Mouse (Mus musculus) adrenal gland, adult 8-10 months (tissue): ENCODE measurements around the gene Tymp. TPM values are rescaled to one million over a fixed set of nuclear protein-coding genes. Genes with fewer than 3 reads are reported as not detected.

Experiments
- DNase-seq: peaks from one replicate; pipeline ENCODE4 v3.0.0; 2022
- total RNA-seq, 4 experiments: library from RNA; stranded (reverse); gene quantifications; 2 replicates each; pipeline ENCODE4 v1.2.4; 2022

Tymp gene
- total RNA-seq, 4 experiments from 2014 or later, result 0.22 to 0.73 (median 0.51) TPM

- DNase-seq, result no peak
Observed at GRCm38 (mm10) chr15:89326441-89326840, 50.4 kb downstream of the Tymp start.

GRCm38 (mm10) chr15:89323656-89324055 lies 53.2 kb downstream of the Tymp start:
- no peak for DNase-seq

- no peak for DNase-seq
Observed at GRCm38 (mm10) chr15:89322670-89323522, 53.9 kb downstream of the Tymp start, which contains the start of gene Adm2. Gene Adm2, plus strand, starts transcription at chr15:89322720.

Other genes with a start within 250 kb of the Tymp start
- 10 to 100 TPM; 13.2 to 23.1 (median 18.0) TPM for gene Hdac10, start 248.3 kb downstream of the Tymp start, total RNA-seq
- 10 to 100 TPM; 10.5 to 22.7 (median 14.3) TPM for gene Mapk12, start 236.3 kb downstream of the Tymp start, total RNA-seq
- 1 to 10 TPM; 4.6 to 7.7 (median 6.3) TPM for gene Mapk11, start 227.4 kb downstream of the Tymp start, total RNA-seq
- 100 to 1,000 TPM; 153 to 177 (median 157) TPM for gene Plxnb2, start 196.3 kb downstream of the Tymp start, total RNA-seq
- 10 to 100 TPM in 1 of 4 experiments, 1 to 10 TPM in 3; 6.9 to 13.2 (median 8.9) TPM for gene Dennd6b, start 180.5 kb downstream of the Tymp start, total RNA-seq
- gene Ppp6r2, start 165.5 kb downstream of the Tymp start, total RNA-seq, result 10 to 100 TPM; 46.8 to 89.2 (median 66.8) TPM
- gene Sbf1, start 61.7 kb downstream of the Tymp start, total RNA-seq, result 100 to 1,000 TPM in 2 of 4 experiments, 10 to 100 TPM in 2; 90.8 to 127 (median 101) TPM
- gene Adm2, start 54.3 kb downstream of the Tymp start, total RNA-seq, result not detected
- 1 to 10 TPM in 2 of 4 experiments, not detected in 2; 1.4 TPM for gene Miox, start 42.6 kb downstream of the Tymp start, total RNA-seq
- gene Lmf2, start 21.4 kb downstream of the Tymp start, total RNA-seq, result 10 to 100 TPM; 44.4 to 57.5 (median 48.6) TPM
- gene Ncaph2, start 21.3 kb downstream of the Tymp start, total RNA-seq, result 10 to 100 TPM; 79.1 to 93.1 (median 87.8) TPM
- 10 to 100 TPM; 18.7 to 28.6 (median 24.6) TPM for gene Sco2, start 3.2 kb downstream of the Tymp start, total RNA-seq
- under 1 TPM; 0.34 to 0.73 (median 0.43) TPM for gene Odf3b, start 2.2 kb upstream of the Tymp start, total RNA-seq
- gene Klhdc7b, start 7.9 kb upstream of the Tymp start, total RNA-seq, result under 1 TPM in 1 of 4 experiments, not detected in 3; 0.09 TPM
- gene Syce3, start 33.5 kb upstream of the Tymp start, total RNA-seq, result not detected
- gene Cpt1b, start 48.8 kb upstream of the Tymp start, total RNA-seq, result 10 to 100 TPM in 3 of 4 experiments, 1 to 10 TPM in 1; 6.3 to 68.6 (median 53.1) TPM
- gene C730034F03Rik, start 52.5 kb upstream of the Tymp start, total RNA-seq, result 1 to 10 TPM; 1.1 to 2.3 (median 1.9) TPM
- gene Gm44502, start 52.7 kb upstream of the Tymp start, total RNA-seq, result 1 to 10 TPM in 2 of 4 experiments, not detected in 2; 1.2 to 1.5 TPM
- gene Chkb, start 52.9 kb upstream of the Tymp start, total RNA-seq, result 10 to 100 TPM; 47.0 to 76.2 (median 66.7) TPM
- gene Mapk8ip2, start 76.9 kb upstream of the Tymp start, total RNA-seq, result 10 to 100 TPM; 14.3 to 19.0 (median 15.0) TPM
- gene Arsa, start 100.4 kb upstream of the Tymp start, total RNA-seq, result 10 to 100 TPM; 16.9 to 32.5 (median 21.6) TPM
- gene Shank3, start 122.6 kb upstream of the Tymp start, total RNA-seq, result 10 to 100 TPM; 29.1 to 61.2 (median 42.8) TPM
- 1 to 10 TPM in 1 of 4 experiments, under 1 TPM in 3; 0.17 to 1.4 (median 0.71) TPM for gene Acr, start 191.3 kb upstream of the Tymp start, total RNA-seq
- gene Rabl2, start 214.9 kb upstream of the Tymp start, total RNA-seq, result 10 to 100 TPM in 3 of 4 experiments, 1 to 10 TPM in 1; 9.4 to 20.8 (median 15.1) TPM